Mouse (Mus musculus) erythroblast, embryonic 14.5 days (primary cell): ENCODE data around the gene Lhfpl2.

Experiments used
- GATA1 ChIP-seq: IDR thresholded peaks from 2 replicates; pipeline ENCODE4 v1.6.1; 2012; ENCODE audit warnings: low read length, inconsistent platforms, mixed read lengths
- TAL1 ChIP-seq: IDR thresholded peaks from 3 replicates; pipeline ENCODE4 v1.6.1; 2012; ENCODE audit warnings: low read length, inconsistent platforms, mixed read lengths

GRCm38 (mm10) chr13:94086090-94086808 is 28.7 kb downstream of the Lhfpl2 start:
- TF ChIP-seq GATA1 (no peak), TAL1 (no peak)
